Mouse (Mus musculus): ENCODE measurements around the gene Cyp27a1. TPM values are rescaled to one million over a fixed set of nuclear protein-coding genes. Genes with fewer than 3 reads are reported as not detected.
A peak's percentile ranks its signal among the peaks of the same experiment; 100 is the strongest.

The Cyp27a1 gene
- polyA plus RNA-seq (2016; fragmentation: Nextera tagmentation; extraction: Ambion mirVana), result 10.4 and 11.5 TPM in 2 replicates

DNA sequence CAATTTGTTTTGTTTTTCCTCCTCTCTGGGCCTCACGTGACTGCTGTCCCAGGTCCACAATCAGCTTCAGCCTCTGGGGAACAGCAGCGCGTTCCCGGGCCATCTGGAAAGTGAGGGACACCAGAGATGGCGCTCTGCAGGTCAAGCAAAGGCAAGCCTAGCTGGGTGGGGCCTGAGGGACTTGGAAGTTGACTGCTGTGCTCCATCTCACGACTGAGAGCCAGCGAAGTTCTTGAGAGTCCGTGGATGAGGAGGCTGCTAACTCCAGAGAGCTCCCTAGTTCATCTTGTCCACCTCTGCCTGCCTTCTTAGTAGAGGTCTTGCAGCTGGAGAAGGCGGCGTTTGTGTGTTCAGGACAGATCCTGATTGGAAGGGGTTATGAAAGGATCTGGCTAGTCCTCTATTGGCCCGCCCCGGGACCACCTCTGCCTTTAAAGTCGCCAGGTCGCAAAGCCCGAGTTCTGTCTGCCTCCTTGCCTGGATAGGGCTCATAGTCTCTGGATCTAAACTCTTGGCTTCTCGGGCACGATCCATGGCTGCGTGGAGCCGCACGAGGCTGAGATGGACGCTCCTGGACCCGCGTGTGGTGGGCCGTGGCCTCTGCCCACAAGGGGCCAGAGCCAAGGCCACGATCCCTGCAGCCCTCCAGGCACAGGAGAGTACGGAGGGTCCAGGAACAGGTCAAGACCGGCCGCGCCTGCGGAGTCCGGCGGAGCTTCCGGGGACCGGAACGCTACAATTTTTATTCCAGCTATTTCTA, at the start of gene Cyp27a1:
Gene Cyp27a1, plus strand, starts transcription at position 476 of the 760 bp plus-strand sequence.
- WGBS, result 1% methylated on average over 35 of the region's 35 CpGs
- peak within 1 kb of the TSS; percentile 87 for H3K27ac ChIP-seq

GRCm38 (mm10) chr1:74665153-74665552, 48.2 kb upstream of the Cyp27a1 start:
- WGBS, result 85% methylated on average over 6 of the region's 6 CpGs
- H3K9me3 ChIP-seq, result no peaks in the 10 kb centered on the region
- H3K36me3 ChIP-seq (replicated peaks), result peaks cover 68% of the 10 kb centered on the region
- H3K4me1 ChIP-seq, result peaks cover 17% of the 10 kb centered on the region
- no peak overlapping the region for H3K27ac ChIP-seq
- H3K4me3 ChIP-seq, result no peak overlapping the region
- DNase-seq (ENCODE audit: extremely low spot score, low spot score), result no peak
- H3K27me3 ChIP-seq (ENCODE audit: poor library complexity, severe bottlenecking), result no peaks in the 10 kb centered on the region

More for the DNA sequence above, at the start of gene Cyp27a1:
- peak; percentile 70 for DNase-seq (ENCODE audit: extremely low spot score, low spot score)
- peak within 1 kb of the TSS; percentile 72 for H3K4me3 ChIP-seq
- no peaks in the 10 kb centered on the region for H3K9me3 ChIP-seq
- peaks cover 27% of the 10 kb centered on the region for H3K4me1 ChIP-seq
- H3K36me3 ChIP-seq (replicated peaks), result no peaks in the 10 kb centered on the region
- peaks cover 17% of the 10 kb centered on the region for H3K27me3 ChIP-seq (ENCODE audit: poor library complexity, severe bottlenecking)

GRCm38 (mm10) chr1:74668371-74668770, 45.0 kb upstream of the Cyp27a1 start:
- Histone ChIP-seq H3K27me3 (ENCODE audit: poor library complexity, severe bottlenecking) (no peaks in the 10 kb centered on the region), H3K27ac (no peak overlapping the region), H3K4me1 (peaks cover 9% of the 10 kb centered on the region), H3K9me3 (no peaks in the 10 kb centered on the region), H3K4me3 (no peak overlapping the region), H3K36me3 (replicated peaks) (peaks cover 97% of the 10 kb centered on the region)
- no peak for DNase-seq (ENCODE audit: extremely low spot score, low spot score)
- 93% methylated on average over 3 of the region's 3 CpGs for WGBS

- no peaks in the 10 kb centered on the region for H3K4me1 ChIP-seq
- 89% methylated on average over 7 of the region's 7 CpGs for WGBS
- H3K4me3 ChIP-seq, result no peak overlapping the region
- H3K9me3 ChIP-seq, result no peaks in the 10 kb centered on the region
- DNase-seq (ENCODE audit: extremely low spot score, low spot score), result no peak
- peaks cover 93% of the 10 kb centered on the region for H3K36me3 ChIP-seq (replicated peaks)
- H3K27ac ChIP-seq, result no peak overlapping the region
- H3K27me3 ChIP-seq (ENCODE audit: poor library complexity, severe bottlenecking), result no peaks in the 10 kb centered on the region
These were observed 40.6 kb upstream of the Cyp27a1 start for GRCm38 (mm10) chr1:74672731-74673130.

DNA sequence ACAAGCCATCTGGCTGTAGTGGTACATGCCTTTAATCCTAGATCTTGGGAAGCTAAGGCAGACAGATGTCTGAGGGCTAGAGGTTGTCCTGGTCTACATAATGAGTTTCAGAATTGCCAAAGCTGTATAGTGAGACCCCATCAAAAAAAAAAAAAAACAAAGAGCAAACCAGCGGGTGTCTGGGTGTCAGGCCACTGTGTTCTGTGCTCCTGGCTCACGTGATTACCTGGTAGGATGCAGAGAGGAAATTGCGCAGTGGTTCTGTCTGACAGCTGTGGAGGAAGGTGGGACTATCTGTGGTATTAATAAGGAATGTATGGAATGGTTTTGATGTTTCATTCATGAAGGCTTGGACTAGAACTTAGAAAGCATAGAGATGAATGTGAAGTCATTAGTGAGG, 36.5 kb upstream of the Cyp27a1 start:
- 88% methylated on average over 3 of the region's 3 CpGs for WGBS
- peaks cover 92% of the 10 kb centered on the region for H3K36me3 ChIP-seq (replicated peaks)
- H3K9me3 ChIP-seq, result no peaks in the 10 kb centered on the region

GRCm38 (mm10) chr1:74677843-74678242, 35.5 kb upstream of the Cyp27a1 start:
- Histone ChIP-seq H3K9me3 (no peaks in the 10 kb centered on the region), H3K4me1 (no peaks in the 10 kb centered on the region), H3K27ac (no peak overlapping the region), H3K4me3 (no peak overlapping the region), H3K27me3 (ENCODE audit: poor library complexity, severe bottlenecking) (no peaks in the 10 kb centered on the region), H3K36me3 (replicated peaks) (peaks cover 92% of the 10 kb centered on the region)
- DNase-seq (ENCODE audit: extremely low spot score, low spot score), result no peak
- 93% methylated on average over 1 of the region's 1 CpGs for WGBS

More for the DNA sequence above, 36.5 kb upstream of the Cyp27a1 start:
- no peaks in the 10 kb centered on the region for H3K4me1 ChIP-seq
- H3K27ac ChIP-seq, result no peak overlapping the region
- no peaks in the 10 kb centered on the region for H3K27me3 ChIP-seq (ENCODE audit: poor library complexity, severe bottlenecking)
- DNase-seq (ENCODE audit: extremely low spot score, low spot score), result no peak
- no peak overlapping the region for H3K4me3 ChIP-seq

GRCm38 (mm10) chr1:74687131-74687530, 26.2 kb upstream of the Cyp27a1 start:
- H3K4me3 ChIP-seq, result no peak overlapping the region
- H3K27me3 ChIP-seq (ENCODE audit: poor library complexity, severe bottlenecking), result no peaks in the 10 kb centered on the region
- H3K9me3 ChIP-seq, result no peaks in the 10 kb centered on the region
- 92% methylated on average over 7 of the region's 7 CpGs for WGBS
- H3K36me3 ChIP-seq (replicated peaks), result peaks cover 98% of the 10 kb centered on the region
- DNase-seq (ENCODE audit: extremely low spot score, low spot score), result no peak
- no peaks in the 10 kb centered on the region for H3K4me1 ChIP-seq
- no peak overlapping the region for H3K27ac ChIP-seq

- DNase-seq (ENCODE audit: extremely low spot score, low spot score), result no peak
- WGBS, result 93% methylated on average over 8 of the region's 8 CpGs
- Histone ChIP-seq H3K4me3 (no peak overlapping the region), H3K27me3 (ENCODE audit: poor library complexity, severe bottlenecking) (no peaks in the 10 kb centered on the region), H3K9me3 (no peaks in the 10 kb centered on the region), H3K4me1 (no peaks in the 10 kb centered on the region), H3K27ac (no peak overlapping the region), H3K36me3 (replicated peaks) (peaks cover 97% of the 10 kb centered on the region)
These were observed 19.3 kb upstream of the Cyp27a1 start for GRCm38 (mm10) chr1:74693891-74694583.

GRCm38 (mm10) chr1:74695836-74696235, 17.5 kb upstream of the Cyp27a1 start:
- peaks cover 97% of the 10 kb centered on the region for H3K36me3 ChIP-seq (replicated peaks)
- WGBS, result 98% methylated on average over 4 of the region's 4 CpGs
- H3K4me3 ChIP-seq, result no peak overlapping the region
- no peaks in the 10 kb centered on the region for H3K27me3 ChIP-seq (ENCODE audit: poor library complexity, severe bottlenecking)
- no peak overlapping the region for H3K27ac ChIP-seq
- DNase-seq (ENCODE audit: extremely low spot score, low spot score), result no peak
- H3K4me1 ChIP-seq, result no peaks in the 10 kb centered on the region
- H3K9me3 ChIP-seq, result no peaks in the 10 kb centered on the region

- Histone ChIP-seq H3K27ac (no peak overlapping the region), H3K36me3 (replicated peaks) (peaks cover 97% of the 10 kb centered on the region), H3K9me3 (no peaks in the 10 kb centered on the region), H3K27me3 (ENCODE audit: poor library complexity, severe bottlenecking) (no peaks in the 10 kb centered on the region), H3K4me3 (no peak overlapping the region), H3K4me1 (no peaks in the 10 kb centered on the region)
- 98% methylated on average over 6 of the region's 6 CpGs for WGBS
- DNase-seq (ENCODE audit: extremely low spot score, low spot score), result no peak
These were observed 16.0 kb upstream of the Cyp27a1 start for GRCm38 (mm10) chr1:74697416-74697815.

GRCm38 (mm10) chr1:74698353-74698752, 15.0 kb upstream of the Cyp27a1 start:
- Histone ChIP-seq H3K4me3 (no peak overlapping the region), H3K27me3 (ENCODE audit: poor library complexity, severe bottlenecking) (no peaks in the 10 kb centered on the region), H3K27ac (no peak overlapping the region), H3K4me1 (no peaks in the 10 kb centered on the region), H3K36me3 (replicated peaks) (peaks cover 94% of the 10 kb centered on the region), H3K9me3 (no peaks in the 10 kb centered on the region)
- 98% methylated on average over 1 of the region's 1 CpGs for WGBS
- DNase-seq (ENCODE audit: extremely low spot score, low spot score), result no peak

GRCm38 (mm10) chr1:74698791-74699190, 14.6 kb upstream of the Cyp27a1 start:
- H3K4me1 ChIP-seq, result no peaks in the 10 kb centered on the region
- WGBS, result 95% methylated on average over 1 of the region's 1 CpGs
- no peak overlapping the region for H3K4me3 ChIP-seq
- H3K27ac ChIP-seq, result no peak overlapping the region
- H3K9me3 ChIP-seq, result no peaks in the 10 kb centered on the region
- H3K27me3 ChIP-seq (ENCODE audit: poor library complexity, severe bottlenecking), result no peaks in the 10 kb centered on the region
- H3K36me3 ChIP-seq (replicated peaks), result peaks cover 90% of the 10 kb centered on the region
- DNase-seq (ENCODE audit: extremely low spot score, low spot score), result no peak

GRCm38 (mm10) chr1:74702142-74702553, 11.2 kb upstream of the Cyp27a1 start:
- H3K4me3 ChIP-seq, result no peak overlapping the region
- no peaks in the 10 kb centered on the region for H3K4me1 ChIP-seq
- no peak overlapping the region for H3K27ac ChIP-seq
- WGBS, result 90% methylated on average over 6 of the region's 6 CpGs
- DNase-seq (ENCODE audit: extremely low spot score, low spot score), result no peak
- peaks cover 62% of the 10 kb centered on the region for H3K36me3 ChIP-seq (replicated peaks)
- H3K27me3 ChIP-seq (ENCODE audit: poor library complexity, severe bottlenecking), result no peaks in the 10 kb centered on the region
- H3K9me3 ChIP-seq, result no peaks in the 10 kb centered on the region
